Mouse (Mus musculus) myocyte (in vitro differentiated cells): ENCODE results near the gene E2f6.

Experiments used
- E2F4 ChIP-seq: IDR thresholded peaks from one replicate; pipeline ENCODE4 v1.6.1; 2011; ENCODE audit warnings: mild to moderate bottlenecking, control low read depth, moderate library complexity; ENCODE audit not compliant: insufficient read depth
- MAX ChIP-seq: IDR thresholded peaks from one replicate; pipeline ENCODE4 v1.6.1; 2011; ENCODE audit warnings: low read depth, mild to moderate bottlenecking, control low read depth
- POLR2A ChIP-seq: IDR thresholded peaks from one replicate; pipeline ENCODE4 v1.6.1; 2011; ENCODE audit warnings: low read depth, mild to moderate bottlenecking, control low read depth, moderate library complexity; ENCODE audit not compliant: insufficient read length
- USF1 ChIP-seq: IDR thresholded peaks from one replicate; pipeline ENCODE4 v1.6.1; 2011; ENCODE audit warnings: low read depth, mild to moderate bottlenecking, control low read depth, moderate library complexity

DNA sequence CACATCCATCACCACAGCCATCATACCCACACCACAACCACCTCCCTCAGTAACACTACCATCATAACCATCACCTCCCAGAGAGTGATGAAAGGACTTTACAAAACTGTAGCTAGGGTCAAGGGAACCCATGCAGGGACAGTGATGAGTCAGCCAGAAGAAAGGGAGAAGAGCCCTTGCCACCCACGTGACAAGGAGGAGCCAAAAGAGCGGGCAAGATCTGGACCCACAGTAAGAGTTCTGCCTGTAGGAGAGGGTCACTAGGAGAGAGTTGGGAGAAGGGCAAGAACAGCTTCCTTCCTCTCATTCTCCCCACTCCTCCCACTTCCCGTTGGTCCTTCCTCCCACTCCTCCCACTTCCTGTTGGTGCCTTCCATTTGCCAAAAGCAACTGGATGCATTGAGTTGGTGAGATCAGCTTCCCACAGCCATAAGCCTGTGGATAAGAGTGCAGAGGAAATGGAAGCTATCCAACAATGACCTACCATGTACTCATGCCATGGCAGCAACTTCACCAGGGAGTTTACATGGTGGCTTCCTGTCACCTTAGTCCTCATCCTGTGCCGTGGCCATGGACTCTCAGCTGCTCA lies 36.5 kb downstream of the E2f6 start:
- TF ChIP-seq POLR2A (no peak), USF1 (no peak), MAX (no peak), E2F4 (no peak)
